Mouse (Mus musculus) kidney, embryonic 16.5 days (tissue): ENCODE measurements around the gene Gm867. TPM values are rescaled to one million over a fixed set of nuclear protein-coding genes. Genes with fewer than 3 reads are reported as not detected.

Source experiments
- ATAC-seq: fragments of 200-750 bp; cut with Nextera tagmentation; 2 replicates; pipeline ENCODE4 v1.8.0; 2017; ENCODE audit warnings: moderate TSS enrichment; ENCODE audit not compliant: low FRiP score, low TSS enrichment
- H3K27ac ChIP-seq: fragments of 300-500 bp; sonication (generic); 2 replicates; pipeline ENCODE4 v1.5.1; 2014; ENCODE audit warnings: low read length
- H3K27me3 ChIP-seq: fragments of 300-500 bp; sonication (generic); 2 replicates; pipeline ENCODE4 v1.6.1; 2014; ENCODE audit warnings: low read length, control low read depth, mixed read lengths; ENCODE audit not compliant: insufficient read depth
- H3K36me3 ChIP-seq: fragments of 300-500 bp; sonication (generic); 2 replicates; pipeline ENCODE4 v1.6.1; 2014; ENCODE audit warnings: low read length, control low read depth, mixed read lengths; ENCODE audit not compliant: insufficient read depth
- H3K4me1 ChIP-seq: fragments of 300-500 bp; sonication (generic); 2 replicates; pipeline ENCODE4 v1.6.1; 2014; ENCODE audit warnings: low read length, control low read depth, mixed read lengths; ENCODE audit not compliant: insufficient read depth
- H3K4me2 ChIP-seq: fragments of 300-500 bp; sonication (generic); replicated peaks from 2 replicates; pipeline ENCODE4 v1.6.1; 2014; ENCODE audit warnings: low read depth, low read length
- H3K4me3 ChIP-seq: fragments of 300-500 bp; sonication (generic); 2 replicates; pipeline ENCODE4 v1.5.1; 2014; ENCODE audit warnings: mild to moderate bottlenecking, low read length
- H3K9ac ChIP-seq: fragments of 300-500 bp; sonication (generic); replicated peaks from 2 replicates; pipeline ENCODE4 v1.6.1; 2014; ENCODE audit warnings: low read length
- H3K9me3 ChIP-seq: fragments of 300-500 bp; sonication (generic); 2 replicates; pipeline ENCODE4 v1.6.1; 2016; ENCODE audit warnings: low read length, control low read depth
- WGBS: fragments of 180-500 bp; shearing (Covaris S2); extraction: QIAGEN DNeasy Blood & Tissue Kit; methylation state at CpG from one replicate; pipeline ENCODE4 v1.1.7; 2014; 5-methylcytosine and 5-hydroxymethylcytosine counted together
- polyA plus RNA-seq: library from polyadenylated mRNA; unstranded; fragments of >200 nt; fragmentation: Nextera tagmentation; extraction: Ambion mirVana; gene quantifications from 2 replicates; pipeline ENCODE4 v1.2.1, GENCODE M21; 2015

Gm867 gene
- polyA plus RNA-seq, 1 experiment from 2014 or later: 0.40 TPM

DNA sequence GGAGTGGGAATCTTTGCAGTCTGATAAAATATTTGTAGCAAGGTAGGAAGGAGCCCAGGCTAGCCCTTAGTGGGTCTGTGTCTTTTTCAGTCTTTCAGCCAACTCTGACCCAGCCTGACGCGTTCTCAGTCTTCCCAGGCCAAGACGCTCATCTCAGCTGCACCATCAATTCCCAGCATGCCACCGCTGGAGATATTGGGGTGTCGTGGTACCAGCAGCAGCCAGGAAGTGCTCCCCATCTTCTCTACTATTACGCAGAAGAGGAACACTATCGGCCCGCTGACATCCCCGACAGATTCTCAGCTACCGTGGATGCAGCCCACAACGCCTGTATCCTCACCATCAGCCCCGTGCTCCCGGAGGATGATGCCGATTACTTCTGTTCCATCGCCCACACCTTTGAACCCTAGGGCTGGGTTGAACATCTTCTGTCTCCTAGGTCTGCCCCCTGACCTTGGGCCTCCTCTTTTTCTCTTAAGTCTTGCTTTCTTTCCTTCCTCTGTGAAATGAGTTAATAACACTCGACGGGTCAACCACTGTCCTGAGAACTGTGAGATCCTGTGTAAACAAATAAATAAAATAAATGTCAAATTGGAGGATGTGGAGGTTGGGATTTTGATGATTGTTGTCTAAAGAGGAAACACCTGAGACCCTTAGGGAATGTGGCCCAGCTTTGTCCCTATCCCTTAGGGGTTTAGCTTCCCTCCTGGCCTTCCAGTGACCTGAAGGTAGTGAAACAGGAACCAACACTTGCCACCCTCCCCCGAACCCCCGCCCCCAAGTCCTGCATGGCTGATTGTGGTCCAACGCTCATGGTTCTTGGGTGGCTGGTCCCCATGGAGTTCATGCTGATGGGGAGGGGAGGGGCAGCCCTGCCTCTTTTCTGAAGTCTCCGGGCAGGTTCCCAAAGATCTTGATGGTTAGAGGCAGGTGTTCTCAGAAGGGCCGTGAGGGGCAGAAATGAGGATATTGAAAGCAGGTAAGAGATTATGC is 8.9 kb upstream of the Gm867 start:
- Histone ChIP-seq H3K9me3 (no peaks in the 10 kb centered on the region), H3K9ac (no peak overlapping the region), H3K27ac (no peak overlapping the region), H3K36me3 (no peaks in the 10 kb centered on the region), H3K4me1 (peaks cover 19% of the 10 kb centered on the region), H3K4me2 (no peak overlapping the region), H3K4me3 (no peak overlapping the region), H3K27me3 (peaks cover 3% of the 10 kb centered on the region; the same call in 1 of the 2 replicates)
- peak; percentile 29; the same call in 1 of the 2 replicates for ATAC-seq
- 62% methylated on average over 22 of the region's 22 CpGs for WGBS

GRCm38 (mm10) chr10:75948079-75948478 is 7.6 kb upstream of the Gm867 start:
- peaks cover 25% of the 10 kb centered on the region for H3K4me1 ChIP-seq
- no peak overlapping the region for H3K27ac ChIP-seq
- WGBS: 85% methylated on average over 5 of the region's 5 CpGs
- no peak overlapping the region for H3K9ac ChIP-seq
- H3K27me3 ChIP-seq: peaks cover 3% of the 10 kb centered on the region; the same call in 1 of the 2 replicates
- no peak overlapping the region for H3K4me2 ChIP-seq
- H3K36me3 ChIP-seq: no peaks in the 10 kb centered on the region
- ATAC-seq: no peak
- H3K4me3 ChIP-seq: no peak overlapping the region
- no peaks in the 10 kb centered on the region for H3K9me3 ChIP-seq

DNA sequence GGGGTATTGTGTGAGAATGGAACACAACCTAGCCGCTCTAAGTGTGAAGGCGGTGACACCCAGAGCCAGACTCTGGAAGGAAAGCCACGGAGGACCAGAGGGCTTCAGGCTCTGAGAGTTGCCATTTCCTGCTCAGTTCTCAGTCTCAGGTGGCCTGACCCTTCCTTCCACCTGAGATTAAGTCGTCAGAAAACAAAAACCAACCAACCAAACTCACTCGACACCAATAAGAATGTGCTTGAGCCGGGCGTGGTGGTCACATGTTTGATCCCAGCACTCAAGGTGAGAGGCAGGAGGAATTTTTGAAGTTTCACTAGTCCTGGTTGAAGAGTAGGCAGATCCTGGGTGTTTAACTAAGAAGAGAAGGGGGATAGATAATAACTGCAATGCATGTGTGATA is 5.4 kb upstream of the Gm867 start:
- Histone ChIP-seq H3K4me3 (no peak overlapping the region), H3K9me3 (no peaks in the 10 kb centered on the region), H3K27me3 (no peaks in the 10 kb centered on the region), H3K36me3 (no peaks in the 10 kb centered on the region), H3K27ac (no peak overlapping the region), H3K4me2 (no peak overlapping the region), H3K4me1 (peaks cover 22% of the 10 kb centered on the region), H3K9ac (no peak overlapping the region)
- ATAC-seq: no peak
- 83% methylated on average over 7 of the region's 7 CpGs for WGBS

GRCm38 (mm10) chr10:75945213-75945612 is 4.7 kb upstream of the Gm867 start:
- whole genome bisulfite sequencing: 92% methylated on average over 7 of the region's 7 CpGs
- no peak overlapping the region for H3K4me2 ChIP-seq
- peaks cover 15% of the 10 kb centered on the region for H3K4me1 ChIP-seq
- H3K4me3 ChIP-seq: no peak overlapping the region
- H3K27ac ChIP-seq: no peak overlapping the region
- no peak overlapping the region for H3K9ac ChIP-seq
- no peaks in the 10 kb centered on the region for H3K36me3 ChIP-seq
- no peaks in the 10 kb centered on the region for H3K9me3 ChIP-seq
- H3K27me3 ChIP-seq: no peaks in the 10 kb centered on the region
- ATAC-seq: no peak

DNA sequence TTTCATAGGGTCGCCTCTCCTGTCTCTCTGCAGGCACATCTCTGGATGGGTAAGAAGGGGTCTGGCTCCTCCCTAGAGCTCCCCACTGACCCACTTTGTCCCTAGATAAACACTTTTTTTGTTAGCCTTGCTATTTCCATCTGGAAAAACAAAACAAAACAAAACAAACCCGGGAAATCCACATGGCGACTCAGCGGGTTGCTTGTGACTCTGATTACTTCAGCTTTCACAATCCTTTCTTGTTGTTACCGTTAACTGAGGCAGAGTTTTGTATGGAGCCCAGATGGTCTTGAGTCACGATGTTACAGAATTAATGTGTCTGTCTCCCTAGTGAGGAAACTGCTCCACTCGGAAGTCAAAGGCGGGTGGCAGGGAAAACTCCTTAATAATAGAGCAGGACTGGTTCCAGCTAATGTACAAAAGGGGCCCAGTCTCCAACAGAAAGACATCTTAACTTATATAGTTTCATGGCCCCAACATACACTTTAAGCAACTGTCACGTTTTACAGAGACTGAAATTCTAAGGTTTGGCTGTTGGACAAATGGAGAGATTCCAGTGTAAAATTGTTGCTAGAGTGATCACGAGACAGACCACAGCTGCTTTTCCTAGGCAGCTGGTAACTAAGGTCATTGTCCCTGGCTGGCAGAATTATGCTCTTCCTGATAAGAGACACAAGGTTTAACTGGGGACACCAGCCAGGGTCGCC is 3.7 kb upstream of the Gm867 start:
- Histone ChIP-seq H3K36me3 (no peaks in the 10 kb centered on the region), H3K9me3 (no peaks in the 10 kb centered on the region), H3K4me1 (peaks cover 11% of the 10 kb centered on the region; the same call in 1 of the 2 replicates), H3K4me3 (no peak overlapping the region), H3K4me2 (peak overlapping the region; percentile 19), H3K9ac (no peak overlapping the region), H3K27me3 (no peaks in the 10 kb centered on the region), H3K27ac (peak overlapping the region; percentile 67)
- 21% methylated on average over 11 of the region's 11 CpGs for WGBS
- ATAC-seq: no peak

GRCm38 (mm10) chr10:75942736-75943477 is 2.4 kb upstream of the Gm867 start, which contains the start of gene Vpreb3:
Gene Vpreb3 (plus strand): TSS chr10:75943057.
- H3K4me2 ChIP-seq: peak within 1 kb of the TSS; percentile 19
- ATAC-seq: no peak

DNA sequence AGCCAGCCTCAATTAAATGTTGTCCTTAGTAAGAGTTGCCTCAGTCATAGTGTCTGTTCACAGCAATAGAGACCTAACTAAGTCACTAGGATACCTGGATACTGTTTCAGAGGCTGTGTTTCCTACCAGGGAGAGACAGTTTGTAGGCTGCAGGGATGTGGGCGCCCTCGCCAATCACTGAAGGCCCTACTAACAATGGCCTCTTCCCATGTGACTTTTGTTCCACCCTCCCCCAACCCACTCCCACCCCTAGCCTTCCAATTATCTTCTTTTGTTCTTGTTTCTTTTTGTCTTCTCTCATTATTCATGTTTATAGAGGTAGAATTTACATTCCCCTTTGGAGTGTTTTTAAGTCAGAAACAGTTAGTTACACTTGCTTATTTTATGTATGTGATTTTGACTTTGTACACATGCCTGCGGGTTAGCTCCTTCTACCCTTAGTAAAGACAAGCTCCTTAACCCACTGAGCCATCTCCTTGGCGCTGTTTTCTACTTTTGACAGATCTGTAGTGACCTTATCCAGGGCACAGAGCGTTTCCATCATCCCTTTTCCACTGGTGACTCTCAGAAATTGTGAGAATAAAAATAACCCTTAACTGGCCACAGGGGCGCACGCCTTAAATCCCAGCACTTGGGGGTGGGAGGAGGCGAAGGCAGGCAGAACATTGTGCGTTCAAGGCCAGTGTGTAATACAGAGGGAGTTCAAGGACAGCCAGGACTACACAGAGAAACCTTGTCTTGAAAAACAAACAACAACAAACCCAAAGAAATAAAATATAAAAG is 761 bp upstream of the Gm867 start:
- H3K4me1 ChIP-seq: peaks cover 25% of the 10 kb centered on the region

More at GRCm38 (mm10) chr10:75942736-75943477, 2.4 kb upstream of the Gm867 start, which contains the start of gene Vpreb3:
- 82% methylated on average over 15 of the region's 15 CpGs for WGBS
- Histone ChIP-seq H3K9me3 (no peaks in the 10 kb centered on the region), H3K4me3 (no peak within 1 kb of the TSS), H3K9ac (no peak within 1 kb of the TSS), H3K4me1 (peaks cover 16% of the 10 kb centered on the region), H3K36me3 (no peaks in the 10 kb centered on the region), H3K27ac (peak within 1 kb of the TSS; percentile 67), H3K27me3 (no peaks in the 10 kb centered on the region)

DNA sequence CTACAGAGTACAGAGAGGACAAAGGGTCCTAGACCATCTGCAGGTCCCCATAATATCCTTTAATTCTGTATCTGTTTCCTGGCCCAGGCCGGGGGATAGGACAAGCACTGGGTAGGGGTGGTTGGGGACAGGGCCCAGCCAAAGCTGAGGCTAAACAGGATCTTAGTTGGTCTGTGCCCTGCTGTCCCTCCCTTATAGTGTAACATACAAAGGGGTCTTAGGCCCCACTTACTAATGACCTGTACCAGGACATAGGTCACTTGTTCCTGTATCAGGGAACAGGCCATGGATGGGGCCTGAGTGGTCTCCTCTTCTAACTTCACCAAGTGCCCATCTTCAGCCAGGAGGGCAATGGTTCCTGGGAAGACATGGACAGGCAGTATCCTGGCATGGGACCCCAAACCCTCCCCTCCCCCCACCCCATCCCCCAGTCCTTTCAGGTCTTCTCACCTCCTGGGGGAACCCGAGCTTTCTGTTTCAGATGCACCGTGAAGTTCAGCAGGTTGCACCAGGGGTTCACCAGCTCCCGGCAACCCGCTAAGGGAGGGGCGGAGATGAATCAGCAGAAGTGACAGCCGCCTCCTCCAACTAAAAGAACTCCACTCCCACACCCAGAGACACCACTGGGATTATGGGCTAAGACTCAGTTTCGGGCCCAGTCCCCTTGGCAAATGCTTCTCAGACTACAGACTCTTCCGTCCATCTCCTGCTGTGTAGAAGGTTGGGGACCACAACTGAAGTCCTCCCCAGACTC is 814 bp downstream of the Gm867 start:
- H3K4me2 ChIP-seq: no peak overlapping the region
- H3K27me3 ChIP-seq: no peaks in the 10 kb centered on the region
- H3K4me1 ChIP-seq: peaks cover 34% of the 10 kb centered on the region
- H3K36me3 ChIP-seq: no peaks in the 10 kb centered on the region
- no peak overlapping the region for H3K9ac ChIP-seq
- H3K27ac ChIP-seq: no peak overlapping the region
- no peak for ATAC-seq
- 42% methylated on average over 9 of the region's 9 CpGs for WGBS
- no peak overlapping the region for H3K4me3 ChIP-seq
- H3K9me3 ChIP-seq: no peaks in the 10 kb centered on the region

More for the DNA sequence above, 761 bp upstream of the Gm867 start:
- Histone ChIP-seq H3K9ac (no peak overlapping the region), H3K36me3 (no peaks in the 10 kb centered on the region), H3K9me3 (no peaks in the 10 kb centered on the region), H3K4me3 (no peak overlapping the region), H3K4me2 (no peak overlapping the region), H3K27me3 (no peaks in the 10 kb centered on the region), H3K27ac (no peak overlapping the region)
- no peak for ATAC-seq
- WGBS: 70% methylated on average over 9 of the region's 9 CpGs
